15 mouse cellular contexts compared by ENCODE assay signal in the genomic region with DNA sequence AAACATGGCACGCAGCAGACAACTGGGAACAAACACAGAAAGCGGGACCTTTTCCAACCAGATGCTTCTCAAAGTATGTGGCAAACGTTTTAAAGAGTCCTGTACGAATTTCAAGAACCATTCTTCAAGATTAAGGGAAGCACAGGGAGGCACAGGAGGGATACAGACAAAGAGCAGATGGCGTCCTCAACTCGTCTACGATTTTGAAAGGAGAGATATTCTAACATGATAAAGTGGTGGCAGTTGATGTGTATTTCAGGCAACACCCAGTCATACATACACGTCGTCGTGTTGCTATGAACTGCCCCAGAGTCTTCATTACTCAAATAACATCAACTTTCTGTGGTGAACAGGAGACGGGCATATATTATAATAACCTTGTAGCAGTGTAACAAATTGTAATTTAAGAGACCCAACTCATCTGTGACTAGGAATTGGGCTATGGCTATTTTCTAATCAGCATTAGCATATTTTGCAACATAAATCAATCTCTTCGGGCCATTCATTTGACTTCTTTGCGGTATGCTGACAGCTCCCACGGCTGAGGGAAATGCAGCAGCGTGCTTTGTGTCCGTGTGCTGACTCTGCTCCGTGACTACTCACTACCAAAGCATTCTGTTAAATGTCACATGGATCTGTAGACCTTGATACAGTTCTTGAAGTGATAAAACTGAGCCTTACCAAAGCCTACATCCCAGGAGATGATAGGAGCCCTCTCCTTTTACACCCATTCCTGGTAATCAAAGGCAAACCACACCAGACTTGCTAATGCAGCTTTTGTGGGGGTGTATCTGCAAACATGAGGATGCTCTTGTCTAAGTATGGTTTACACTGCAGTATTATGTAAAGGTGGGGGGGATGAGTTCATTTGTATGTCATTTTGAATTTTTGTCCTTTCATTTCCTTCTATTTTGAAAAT.
DNase-seq lines count a peak whose midpoint lies in the region; ATAC-seq lines count a peak whose summit lies in the region.
"Had no signal": no experiment of that assay in that cellular context is flagged by ENCODE, and none has a peak within 500 bp of the region (broad histone marks: within the 10 kb centered on the region; RNA-seq: fewer than 3 reads in every experiment).

No protein-coding gene starts in this region.

- H3K9ac ChIP-seq in midbrain, embryonic 15.5 days: no peak overlapping the region
- no peak overlapping the region for H3K9ac ChIP-seq in midbrain, embryonic 16.5 days (ENCODE audit: low read depth, low read length)
- H3K9ac ChIP-seq in hindbrain, embryonic 14.5 days: no peak overlapping the region
- H3K9ac ChIP-seq: limb, embryonic 13.5 days had no signal

- DNase-seq in frontal cortex, postnatal 14 days (ENCODE audit: low spot score in 2 of 2): no peak
- no peak for DNase-seq in hindbrain, embryonic 14.5 days (ENCODE audit: low spot score)
- peak; percentile 22 to 35 for DNase-seq in right cerebral cortex, postnatal 10 days (ENCODE audit: low spot score in 2 of 2)
- DNase-seq in gastrocnemius, postnatal 10 days: no peak
- DNase-seq: cerebellum, adult 9-11 months; gastrocnemius, postnatal 36 days; heart, postnatal 14 days; kidney, adult 18-20 months; lung, adult 2 months had no signal

- no peaks in the 10 kb centered on the region for H3K36me3 ChIP-seq in midbrain, embryonic 15.5 days (replicated peaks)
- H3K36me3 ChIP-seq in midbrain, embryonic 16.5 days (ENCODE audit: control insufficient read depth, insufficient read depth, low read length): no peaks in the 10 kb centered on the region
- H3K36me3 ChIP-seq in hindbrain, embryonic 14.5 days (replicated peaks; ENCODE audit: control insufficient read depth, insufficient read depth): no peaks in the 10 kb centered on the region
- H3K36me3 ChIP-seq: limb, embryonic 13.5 days; midbrain, embryonic 10.5 days had no signal

- peak; percentile 93 for ATAC-seq in frontal cortex, adult (ENCODE audit: low TSS enrichment)
- 0 out of 2 replicates have a peak, but pooled peaks have one; percentile 56 for ATAC-seq in midbrain, embryonic 15.5 days (replicated peaks)
- no peak for ATAC-seq in midbrain, embryonic 16.5 days
- peak; percentile 55; the same call in 1 of the 2 replicates for ATAC-seq in hindbrain, embryonic 14.5 days (ENCODE audit: low FRiP score)

- no peaks in the 10 kb centered on the region for H3K27me3 ChIP-seq in midbrain, embryonic 15.5 days (replicated peaks)
- H3K27me3 ChIP-seq in midbrain, embryonic 16.5 days (ENCODE audit: control insufficient read depth, insufficient read depth, low read depth, low read length): no peaks in the 10 kb centered on the region
- H3K27me3 ChIP-seq in hindbrain, embryonic 14.5 days (ENCODE audit: control insufficient read depth, insufficient read depth, low read length): no peaks in the 10 kb centered on the region
- H3K27me3 ChIP-seq: limb, embryonic 13.5 days had no signal

- no peaks in the 10 kb centered on the region for H3K4me1 ChIP-seq in midbrain, embryonic 15.5 days
- H3K4me1 ChIP-seq in midbrain, embryonic 16.5 days (ENCODE audit: control insufficient read depth, insufficient read depth, low read length): no peaks in the 10 kb centered on the region
- 0 out of 2 replicates have a peak, but pooled peaks cover 3% of the 10 kb centered on the region for H3K4me1 ChIP-seq in hindbrain, embryonic 14.5 days (replicated peaks; ENCODE audit: control insufficient read depth, insufficient read depth, low read length)
- H3K4me1 ChIP-seq: limb, embryonic 13.5 days had no signal

- H3K4me2 ChIP-seq in midbrain, embryonic 15.5 days: no peak overlapping the region
- no peak overlapping the region for H3K4me2 ChIP-seq in midbrain, embryonic 16.5 days (ENCODE audit: low read length)
- peak overlapping the region; percentile 4 for H3K4me2 ChIP-seq in hindbrain, embryonic 14.5 days (replicated peaks)
- H3K4me2 ChIP-seq: limb, embryonic 13.5 days had no signal

- H3K9me3 ChIP-seq in midbrain, embryonic 15.5 days: no peaks in the 10 kb centered on the region
- no peaks in the 10 kb centered on the region for H3K9me3 ChIP-seq in midbrain, embryonic 16.5 days (replicated peaks; ENCODE audit: control insufficient read depth, low read length, poor library complexity, severe bottlenecking)
- no peaks in the 10 kb centered on the region for H3K9me3 ChIP-seq in hindbrain, embryonic 14.5 days (ENCODE audit: control insufficient read depth, low read length)
- H3K9me3 ChIP-seq: limb, embryonic 13.5 days; midbrain, embryonic 10.5 days had no signal

- H3K4me3 ChIP-seq in midbrain, embryonic 15.5 days: no peak overlapping the region
- no peak overlapping the region for H3K4me3 ChIP-seq in midbrain, embryonic 16.5 days (ENCODE audit: low read depth, low read length)
- H3K4me3 ChIP-seq in hindbrain, embryonic 14.5 days (replicated peaks; ENCODE audit: low read length): no peak overlapping the region
- H3K4me3 ChIP-seq: limb, embryonic 13.5 days; midbrain, embryonic 10.5 days had no signal

- WGBS in midbrain, embryonic 15.5 days: 80% methylated on average over 17 of the region's 17 CpGs
- 74% methylated on average over 17 of the region's 17 CpGs for WGBS in midbrain, embryonic 16.5 days
- 59% methylated on average over 17 of the region's 17 CpGs for WGBS in hindbrain, embryonic 14.5 days

- no peak overlapping the region for H3K27ac ChIP-seq in midbrain, embryonic 15.5 days
- no peak overlapping the region for H3K27ac ChIP-seq in midbrain, embryonic 16.5 days (ENCODE audit: low read length)
- no peak overlapping the region for H3K27ac ChIP-seq in hindbrain, embryonic 14.5 days
- H3K27ac ChIP-seq: limb, embryonic 13.5 days; midbrain, embryonic 10.5 days; stomach, postnatal 0 days had no signal

Comparison
In these comparisons a context has a peak if more than half of its experiments do, and no peak if none do; other contexts are left out.
1. DNase-seq: peak in right cerebral cortex, postnatal 10 days (2 of 2); none in frontal cortex, postnatal 14 days (0 of 2), hindbrain, embryonic 14.5 days (single experiment) and gastrocnemius, postnatal 10 days (single experiment).